Comparison of ENCODE assay signal across 23 mouse cellular contexts in the genomic region with DNA sequence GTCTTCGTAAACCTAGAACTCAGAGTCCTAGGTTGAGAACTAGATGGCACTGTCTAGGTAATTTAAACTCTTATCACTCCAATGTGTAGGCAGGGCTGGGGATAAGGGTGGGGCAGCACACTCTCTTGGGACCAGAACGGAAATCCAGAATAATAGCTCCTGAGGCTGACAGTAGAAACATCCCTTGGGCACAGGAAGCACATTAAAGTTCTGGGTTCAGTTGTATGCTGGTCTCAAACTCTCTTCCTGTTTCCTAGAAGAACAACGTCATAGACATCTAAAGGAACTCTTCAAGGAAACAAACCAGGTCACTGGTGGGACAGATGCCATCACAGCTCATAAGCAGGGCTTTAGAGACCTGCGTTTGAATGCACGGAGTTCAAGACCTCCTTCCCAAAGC. TPM values are rescaled to one million over a fixed set of nuclear protein-coding genes. Genes with fewer than 3 reads are reported as not detected.
DNase-seq lines count a peak whose midpoint lies in the region; ATAC-seq and TF ChIP-seq lines count a peak whose summit lies in the region.
"Had no signal": no experiment of that assay in that cellular context is flagged by ENCODE, and none has a peak within 500 bp of the region (broad histone marks: within the 10 kb centered on the region; RNA-seq: fewer than 3 reads in every experiment).

No protein-coding gene starts in this region.

- H3K27ac ChIP-seq in heart, adult 2 months: peak overlapping the region; percentile 12; the same call in 1 of the 2 replicates
- no peak overlapping the region for H3K27ac ChIP-seq in kidney, postnatal 0 days
- H3K27ac ChIP-seq in kidney, embryonic 16.5 days (ENCODE audit: low read length): no peak overlapping the region
- no peak overlapping the region for H3K27ac ChIP-seq in gastrocnemius, adult 2 months
- H3K27ac ChIP-seq: embryonic facial prominence, embryonic 12.5 days; forebrain, embryonic 13.5 days; hindbrain, postnatal 0 days; limb, embryonic 10.5 days; lung, embryonic 15.5 days had no signal

- no peaks in the 10 kb centered on the region for H3K79me2 ChIP-seq in heart, adult 2 months (replicated peaks; ENCODE audit: control insufficient read depth, insufficient read depth, low read length)

- TF ChIP-seq CTCF in heart, adult 2 months (IDR thresholded peaks at IDR 0.05): peak; percentile 26
- no peak for TF ChIP-seq CTCF in kidney, postnatal 0 days (IDR thresholded peaks at IDR 0.05; ENCODE audit: low read depth)
- no peak for TF ChIP-seq CTCF in gastrocnemius, adult 2 months (IDR thresholded peaks at IDR 0.05)

- peaks cover 13% of the 10 kb centered on the region for H3K4me1 ChIP-seq in heart, adult 2 months (ENCODE audit: control insufficient read depth, insufficient read depth, low read length)
- no peaks in the 10 kb centered on the region; the same call in 1 of the 2 replicates for H3K4me1 ChIP-seq in kidney, postnatal 0 days (replicated peaks; ENCODE audit: insufficient read depth, low read length)
- H3K4me1 ChIP-seq in kidney, embryonic 16.5 days (ENCODE audit: insufficient read depth, low read length): peaks cover 11% of the 10 kb centered on the region
- H3K4me1 ChIP-seq: forebrain, embryonic 13.5 days had no signal

- intact Hi-C loops in heart, adult 2 months (cut with DNase I): loop anchor here (2.0 to 5.0 kb wide), 3 partner anchors 33 to 72 kb away; no protein-coding TSS in a partner anchor
- intact Hi-C loops in heart, postnatal 36 days (cut with DNase I): loop anchor here (5.0 kb wide), 3 partner anchors 37 to 163 kb away; no protein-coding TSS in a partner anchor
- intact Hi-C loops in gastrocnemius, adult 2 months (cut with DNase I): no loop called here

- peak in 1 of 2 experiments; percentile 29 for DNase-seq in heart, adult 2 months
- DNase-seq in heart, postnatal 36 days: no peak
- peak; percentile 39 for DNase-seq in kidney, postnatal 0 days (ENCODE audit: low spot score)
- DNase-seq in kidney, postnatal 36 days: peak; percentile 39 to 59
- peak; percentile 21 to 35 for DNase-seq in lung, postnatal 4 days
- no peak for DNase-seq in gastrocnemius, adult 2 months
- DNase-seq: B cell, adult 2 months; cerebellum, adult 11 months; cerebellum, postnatal 10 days; gastrocnemius, postnatal 36 days; layer of hippocampus, adult 9-11 months; retina, postnatal 1 day; right cerebral cortex, postnatal 4 days had no signal

- ATAC-seq in kidney, postnatal 0 days (replicated peaks; ENCODE audit: low FRiP score, low read depth): no peak
- no peak for ATAC-seq in kidney, embryonic 16.5 days (ENCODE audit: low FRiP score, low TSS enrichment)
- ATAC-seq: forebrain, embryonic 13.5 days; hindbrain, postnatal 0 days; intestine, postnatal 0 days had no signal

- H3K36me3 ChIP-seq in heart, adult 2 months (ENCODE audit: control insufficient read depth, insufficient read depth, low read length): no peaks in the 10 kb centered on the region
- no peaks in the 10 kb centered on the region for H3K36me3 ChIP-seq in kidney, postnatal 0 days (ENCODE audit: insufficient read depth, low read length)
- H3K36me3 ChIP-seq in kidney, embryonic 16.5 days (ENCODE audit: insufficient read depth, low read length): no peaks in the 10 kb centered on the region
- H3K36me3 ChIP-seq: embryonic facial prominence, embryonic 12.5 days; heart, embryonic 12.5 days; limb, embryonic 10.5 days; lung, embryonic 15.5 days had no signal

- H3K4me2 ChIP-seq in kidney, postnatal 0 days (ENCODE audit: low read length): no peak overlapping the region
- no peak overlapping the region for H3K4me2 ChIP-seq in kidney, embryonic 16.5 days (replicated peaks; ENCODE audit: low read depth, low read length)
- H3K4me2 ChIP-seq: embryonic facial prominence, embryonic 12.5 days; forebrain, embryonic 13.5 days; heart, embryonic 12.5 days; liver, embryonic 11.5 days; lung, embryonic 15.5 days had no signal

- no peaks in the 10 kb centered on the region for H3K27me3 ChIP-seq in heart, adult 2 months (ENCODE audit: control insufficient read depth, insufficient read depth, low read length)
- no peaks in the 10 kb centered on the region for H3K27me3 ChIP-seq in kidney, postnatal 0 days (ENCODE audit: insufficient read depth, low read length)
- no peaks in the 10 kb centered on the region for H3K27me3 ChIP-seq in kidney, embryonic 16.5 days (ENCODE audit: insufficient read depth, low read length)
- H3K27me3 ChIP-seq: embryonic facial prominence, embryonic 12.5 days; forebrain, embryonic 13.5 days; heart, embryonic 12.5 days; lung, embryonic 15.5 days had no signal

- peak; percentile 60; the same call in 1 of the 2 replicates for TF ChIP-seq EP300 in heart, adult 2 months (IDR thresholded peaks at IDR 0.05; ENCODE audit: insufficient read depth, low read depth, low read length)

- H3K9ac ChIP-seq in heart, adult 2 months (ENCODE audit: low read depth, low read length): no peak overlapping the region
- H3K9ac ChIP-seq in kidney, postnatal 0 days (ENCODE audit: low read depth, low read length): no peak overlapping the region
- no peak overlapping the region for H3K9ac ChIP-seq in kidney, embryonic 16.5 days (replicated peaks; ENCODE audit: low read length)
- H3K9ac ChIP-seq: embryonic facial prominence, embryonic 12.5 days; forebrain, embryonic 13.5 days; heart, embryonic 12.5 days; lung, embryonic 15.5 days had no signal

- no peaks in the 10 kb centered on the region for H3K9me3 ChIP-seq in kidney, postnatal 0 days (replicated peaks; ENCODE audit: low read length)
- H3K9me3 ChIP-seq in kidney, embryonic 16.5 days (ENCODE audit: low read length): no peaks in the 10 kb centered on the region
- H3K9me3 ChIP-seq: embryonic facial prominence, embryonic 12.5 days; forebrain, embryonic 13.5 days; heart, embryonic 12.5 days; limb, embryonic 10.5 days; lung, embryonic 15.5 days had no signal

- WGBS in heart, adult 2 months: 55% methylated on average over 5 of the region's 5 CpGs
- 74% methylated on average over 5 of the region's 5 CpGs for WGBS in kidney, postnatal 0 days
- 85% methylated on average over 5 of the region's 5 CpGs for WGBS in kidney, embryonic 16.5 days

- no peak for TF ChIP-seq POLR2A in heart, adult 2 months (IDR thresholded peaks at IDR 0.05; ENCODE audit: insufficient read depth, low read depth, low read length)

- H3K4me3 ChIP-seq in heart, adult 2 months: no peak overlapping the region
- no peak overlapping the region for H3K4me3 ChIP-seq in kidney, postnatal 0 days (replicated peaks; ENCODE audit: low read depth, low read length)
- no peak overlapping the region for H3K4me3 ChIP-seq in kidney, embryonic 16.5 days (ENCODE audit: low read length)
- no peak overlapping the region for H3K4me3 ChIP-seq in gastrocnemius, adult 2 months
- H3K4me3 ChIP-seq: embryonic facial prominence, embryonic 12.5 days; erythroblast, embryonic 14.5 days; forebrain, embryonic 13.5 days; heart, embryonic 12.5 days; limb, embryonic 10.5 days; lung, embryonic 15.5 days had no signal

RNA-seq across cellular contexts. Expression of a gene that starts 17.0 kb away (rescaled TPM):
- 10 to 100 TPM; 29.9 to 33.0 TPM for total RNA-seq in heart, adult 2 months (2021)
- 11.4 and 21.2 TPM in 2 replicates for polyA plus RNA-seq in heart, adult 2 months (2012; rRNA removed)
- total RNA-seq in heart, postnatal 36 days (2021): 10 to 100 TPM; 35.6 to 40.7 TPM
- polyA plus RNA-seq in kidney, postnatal 0 days (2015; fragmentation: Nextera tagmentation; extraction: Ambion mirVana): 13.8 and 14.9 TPM in 2 replicates
- polyA plus RNA-seq in kidney, embryonic 16.5 days (2015; fragmentation: Nextera tagmentation; extraction: Ambion mirVana): 15.4 and 15.5 TPM in 2 replicates
- 1 to 10 TPM; 4.1 to 5.4 TPM for total RNA-seq in gastrocnemius, adult 2 months (2021)

Comparison
In these comparisons a context has a peak if more than half of its experiments do, and no peak if none do; other contexts are left out.
1. DNase-seq: peak in kidney, postnatal 0 days (single experiment), kidney, postnatal 36 days (2 of 2) and lung, postnatal 4 days (2 of 2); none in heart, postnatal 36 days (0 of 2) and gastrocnemius, adult 2 months (single experiment).
2. RNA of a gene that starts 17.0 kb away (total RNA-seq): 35.6 to 40.7 TPM in heart, postnatal 36 days and 29.9 to 33.0 TPM in heart, adult 2 months; 4.1 to 5.4 TPM in gastrocnemius, adult 2 months; every median in the first group is over 4 times any median in the second.